Mouse (Mus musculus) cerebellum, adult 2 months (tissue): ENCODE measurements around the gene Camk2d. TPM values are rescaled to one million over a fixed set of nuclear protein-coding genes. Genes with fewer than 3 reads are reported as not detected.
A peak's percentile ranks its signal among the peaks of the same experiment; 100 is the strongest.

Experiments
- DNase-seq, 2 experiments: peaks; one replicate each; pipeline ENCODE4 v3.0.0; 2021
- H3K27ac ChIP-seq: fragments of 200-500 bp; 2 replicates; pipeline ENCODE4 v1.5.1; 2012; ENCODE audit warnings: low read length, control low read depth, inconsistent platforms; ENCODE audit not compliant: insufficient read depth
- H3K27me3 ChIP-seq: fragments of 200-500 bp; 2 replicates; pipeline ENCODE4 v1.6.1; 2012; ENCODE audit warnings: inconsistent platforms, mild to moderate bottlenecking, low read length, moderate library complexity; ENCODE audit not compliant: control insufficient read depth, insufficient read depth
- H3K4me1 ChIP-seq: fragments of 200-500 bp; 2 replicates; pipeline ENCODE4 v1.6.1; 2011; ENCODE audit warnings: low read length; ENCODE audit not compliant: control insufficient read depth, insufficient read depth
- H3K4me3 ChIP-seq: fragments of 200-500 bp; replicated peaks from 2 replicates; pipeline ENCODE3; 2011; ENCODE audit warnings: mild to moderate bottlenecking, low read depth, low read length, control low read depth; ENCODE audit not compliant: insufficient read depth
- CTCF ChIP-seq: fragments of 200-500 bp; IDR thresholded peaks from 2 replicates; pipeline ENCODE4 v1.5.1; 2011; ENCODE audit warnings: low read depth, mild to moderate bottlenecking, control low read depth, low read length, moderate library complexity, borderline replicate concordance; ENCODE audit not compliant: insufficient read depth
- POLR2A ChIP-seq: fragments of 200-500 bp; IDR thresholded peaks from 2 replicates; pipeline ENCODE4 v1.6.1; 2011; ENCODE audit warnings: low read length, control low read depth, borderline replicate concordance; ENCODE audit not compliant: insufficient read depth
- WGBS: fragments of 180-500 bp; shearing (Covaris S2); methylation state at CpG from one replicate; pipeline ENCODE4 v1.1.7; 2018; 5-methylcytosine and 5-hydroxymethylcytosine counted together
- polyA plus RNA-seq: library from polyadenylated mRNA; depleted of rRNA; stranded (reverse); fragments of >200 nt; gene quantifications from 2 replicates; pipeline ENCODE4 v1.2.3, GENCODE M21; 2012

Gene Camk2d
- polyA plus RNA-seq, 1 experiment: 162 TPM

DNA sequence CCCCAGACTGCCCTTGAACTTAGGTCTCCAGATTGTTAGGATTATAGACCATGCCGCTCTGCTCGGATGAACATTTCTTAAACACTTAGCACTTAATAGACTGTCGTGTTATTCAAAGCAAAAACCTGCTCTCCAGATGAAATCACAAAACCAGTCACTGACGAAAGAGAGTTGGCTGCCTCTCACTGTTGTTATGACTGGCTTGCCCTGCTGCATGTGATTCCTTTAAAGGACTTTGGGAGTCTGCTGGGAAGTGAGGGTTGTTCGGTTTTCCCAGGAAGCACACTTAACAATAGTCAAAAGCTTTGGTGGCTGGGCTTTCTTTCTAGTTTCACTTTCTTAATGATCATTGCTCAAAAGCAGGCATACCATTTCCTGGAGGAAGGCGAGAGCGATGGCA lies 97.2 kb downstream of the Camk2d start:
- H3K4me1 ChIP-seq: peaks cover 9% of the 10 kb centered on the region
- no peak overlapping the region for H3K4me3 ChIP-seq
- DNase-seq: no peak
- H3K27me3 ChIP-seq: no peaks in the 10 kb centered on the region
- WGBS: 56% methylated on average over 7 of the region's 7 CpGs
- no peak overlapping the region for H3K27ac ChIP-seq
- no peak for TF ChIP-seq POLR2A
- TF ChIP-seq CTCF: no peak

DNA sequence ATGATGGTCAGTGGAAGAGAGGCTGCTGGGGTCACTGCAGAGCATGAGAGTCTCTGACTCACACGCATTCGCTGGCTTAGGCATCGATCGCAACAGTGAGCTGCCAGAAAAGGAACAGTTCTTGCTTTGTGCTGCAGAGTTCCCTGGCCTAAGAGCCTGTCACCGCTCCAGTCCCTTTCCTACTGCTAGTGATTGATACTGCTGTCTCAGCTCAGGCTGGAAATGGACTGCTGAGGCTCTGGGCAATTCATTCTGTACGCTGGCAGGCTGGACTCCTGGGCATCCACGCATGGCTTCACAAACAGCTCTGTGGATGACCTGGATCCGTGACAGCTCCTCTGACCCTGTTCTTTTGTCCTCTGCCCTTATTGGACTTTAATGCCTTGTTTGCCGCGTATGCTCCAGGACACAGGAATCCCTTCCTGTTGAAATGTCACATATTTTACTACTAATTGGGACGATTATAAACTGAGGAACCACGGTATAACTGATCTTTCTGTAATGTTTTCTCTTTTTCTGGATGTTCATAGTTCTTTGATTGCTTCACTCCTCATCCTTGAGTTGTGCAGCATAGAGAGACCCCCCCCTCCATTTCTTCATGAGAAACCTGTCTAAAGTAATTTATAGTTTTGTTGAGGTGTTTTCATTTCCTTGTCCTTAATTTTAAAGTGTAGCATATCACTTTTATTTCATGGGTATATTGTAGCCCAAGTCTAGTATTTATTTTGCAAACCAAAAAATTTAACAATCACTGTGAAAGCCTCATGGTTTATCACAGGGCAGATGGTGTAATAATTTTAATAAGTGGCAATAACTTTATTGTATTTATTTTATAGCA lies 99.6 kb downstream of the Camk2d start:
- peak overlapping the region; percentile 3 for H3K4me3 ChIP-seq
- peak overlapping the region; percentile 69 for H3K27ac ChIP-seq
- no peaks in the 10 kb centered on the region for H3K27me3 ChIP-seq
- peak; percentile 81 to 90 for DNase-seq
- WGBS: 3% methylated on average over 12 of the region's 12 CpGs
- no peak for TF ChIP-seq POLR2A
- TF ChIP-seq CTCF: no peak
- H3K4me1 ChIP-seq: peaks cover 9% of the 10 kb centered on the region

DNA sequence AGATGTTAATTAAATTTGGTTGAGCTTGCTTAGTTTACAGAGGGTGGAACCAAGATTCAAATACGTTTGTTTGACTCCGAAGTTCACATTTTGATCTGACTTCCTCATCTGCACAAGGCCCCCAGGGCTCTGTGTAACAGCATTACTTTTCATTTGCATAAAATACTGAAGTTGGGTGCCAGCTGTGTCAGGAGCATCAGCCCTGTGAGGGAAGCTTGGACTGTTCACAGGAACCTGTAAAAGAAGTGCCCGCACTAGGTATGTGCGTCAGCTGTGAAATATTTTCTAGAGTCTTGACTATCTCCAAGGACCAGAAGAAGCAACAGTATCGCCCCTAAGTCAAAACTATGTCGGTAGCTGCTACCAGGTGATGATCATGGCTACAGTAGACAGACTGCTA lies 100.5 kb downstream of the Camk2d start:
- no peaks in the 10 kb centered on the region for H3K27me3 ChIP-seq
- 83% methylated on average over 6 of the region's 6 CpGs for WGBS
- TF ChIP-seq CTCF (no peak), POLR2A (no peak)

DNA sequence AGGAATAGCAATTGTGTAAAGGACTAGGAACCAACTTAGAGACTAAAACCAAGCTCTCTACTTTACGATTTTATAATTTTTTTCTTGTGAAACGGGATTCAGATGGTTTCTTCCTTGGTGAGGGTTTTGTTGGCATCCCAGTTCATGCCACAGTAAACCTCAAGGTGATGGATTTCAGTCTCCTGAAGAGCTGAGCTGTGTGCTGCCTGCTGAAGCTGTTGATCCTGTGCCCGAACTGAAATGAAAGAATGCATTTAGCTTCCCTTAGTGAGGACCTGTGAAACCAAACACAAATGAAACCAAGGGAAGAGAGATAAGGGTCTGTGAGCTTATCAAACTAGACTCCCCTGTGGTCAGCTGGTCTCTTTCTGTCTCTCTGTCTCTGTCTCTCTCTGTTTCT lies 103.6 kb downstream of the Camk2d start:
- TF ChIP-seq POLR2A: no peak
- no peak for TF ChIP-seq CTCF
- DNase-seq: no peak

More for the DNA sequence above, 100.5 kb downstream of the Camk2d start:
- Histone ChIP-seq H3K4me3 (no peak overlapping the region), H3K27ac (no peak overlapping the region), H3K4me1 (peaks cover 16% of the 10 kb centered on the region)
- DNase-seq: no peak

DNA sequence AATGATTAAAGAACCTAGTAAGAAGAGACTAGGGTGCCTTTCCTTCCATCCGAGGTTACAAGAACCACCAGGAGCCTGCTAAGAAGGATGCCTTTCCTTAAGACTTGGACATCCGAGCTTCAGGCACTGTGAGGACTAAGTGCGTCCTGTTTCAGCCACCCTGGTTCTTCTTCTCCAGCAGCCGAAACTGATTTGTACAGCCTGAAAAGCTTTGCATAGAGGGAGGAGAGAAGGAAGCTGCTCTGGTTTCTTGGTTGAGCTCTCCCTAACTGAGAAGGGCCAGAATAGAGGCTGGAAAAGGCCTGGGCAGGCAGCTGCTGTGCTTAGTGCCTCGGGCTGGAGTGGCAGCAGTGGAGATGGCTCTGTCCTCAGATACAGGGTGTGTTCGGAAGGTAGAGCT lies 105.0 kb downstream of the Camk2d start:
- H3K27ac ChIP-seq: 0 out of 2 replicates have a peak overlapping the region, but pooled peaks have one; percentile 1
- TF ChIP-seq POLR2A: no peak
- no peak for TF ChIP-seq CTCF
- no peak for DNase-seq
- H3K27me3 ChIP-seq: no peaks in the 10 kb centered on the region
- peaks cover 13% of the 10 kb centered on the region; the same call in 1 of the 2 replicates for H3K4me1 ChIP-seq
- H3K4me3 ChIP-seq: no peak overlapping the region
- 86% methylated on average over 6 of the region's 6 CpGs for WGBS

More for the DNA sequence above, 103.6 kb downstream of the Camk2d start:
- H3K27ac ChIP-seq: no peak overlapping the region
- H3K27me3 ChIP-seq: no peaks in the 10 kb centered on the region
- H3K4me1 ChIP-seq: peaks cover 14% of the 10 kb centered on the region; the same call in 1 of the 2 replicates
- 53% methylated on average over 3 of the region's 3 CpGs for WGBS
- H3K4me3 ChIP-seq: no peak overlapping the region

DNA sequence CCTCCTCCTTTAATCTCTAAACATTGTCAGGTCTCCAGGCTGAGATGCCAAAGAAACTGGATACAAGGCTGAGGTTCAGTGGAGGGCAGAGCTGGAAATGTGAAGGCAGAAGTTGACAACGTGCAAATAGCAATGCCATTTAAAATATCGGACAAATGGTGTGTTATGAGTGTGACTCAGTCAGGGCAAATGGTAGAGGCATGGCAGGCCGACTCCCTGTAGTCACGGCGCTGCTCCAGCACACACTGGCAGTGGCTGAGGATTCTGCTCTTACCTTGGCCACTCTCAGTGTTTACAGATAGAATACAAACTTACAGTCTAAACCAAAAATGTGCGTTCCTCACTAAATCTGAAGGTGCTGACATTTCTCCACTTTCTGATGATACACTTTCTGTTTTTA lies 105.5 kb downstream of the Camk2d start:
- 19% methylated on average over 6 of the region's 6 CpGs for WGBS
- Histone ChIP-seq H3K4me1 (peaks cover 13% of the 10 kb centered on the region; the same call in 1 of the 2 replicates), H3K4me3 (no peak overlapping the region), H3K27ac (0 out of 2 replicates have a peak overlapping the region, but pooled peaks have one; percentile 1), H3K27me3 (no peaks in the 10 kb centered on the region)
- peak; percentile 61 to 79 for DNase-seq
- TF ChIP-seq CTCF (no peak), POLR2A (no peak)

DNA sequence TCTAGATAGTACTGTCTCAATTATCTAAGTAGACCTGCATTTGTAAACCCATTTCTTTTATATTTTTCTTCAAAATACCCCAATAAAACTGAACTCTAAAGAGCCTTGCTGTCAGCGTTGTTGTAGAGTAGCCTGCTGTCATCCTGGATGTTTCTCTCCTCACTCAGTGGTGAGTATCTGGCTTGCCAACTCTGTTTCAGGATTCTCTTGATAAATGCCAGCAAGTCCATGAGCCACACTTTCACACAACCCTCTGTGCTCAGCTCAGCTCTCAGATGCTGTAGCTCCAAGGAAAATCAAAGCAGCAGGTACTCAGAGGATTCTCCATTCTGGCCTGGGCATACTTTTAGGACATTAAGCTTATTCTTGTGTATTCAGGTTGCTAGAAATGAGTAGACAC lies 109.4 kb downstream of the Camk2d start:
- Histone ChIP-seq H3K4me1 (peaks cover 13% of the 10 kb centered on the region; the same call in 1 of the 2 replicates), H3K4me3 (no peak overlapping the region), H3K27me3 (no peaks in the 10 kb centered on the region), H3K27ac (no peak overlapping the region)
- peak; percentile 61 to 89 for DNase-seq
- TF ChIP-seq CTCF (no peak), POLR2A (no peak)
- WGBS: 13% methylated on average over 1 of the region's 1 CpGs

DNA sequence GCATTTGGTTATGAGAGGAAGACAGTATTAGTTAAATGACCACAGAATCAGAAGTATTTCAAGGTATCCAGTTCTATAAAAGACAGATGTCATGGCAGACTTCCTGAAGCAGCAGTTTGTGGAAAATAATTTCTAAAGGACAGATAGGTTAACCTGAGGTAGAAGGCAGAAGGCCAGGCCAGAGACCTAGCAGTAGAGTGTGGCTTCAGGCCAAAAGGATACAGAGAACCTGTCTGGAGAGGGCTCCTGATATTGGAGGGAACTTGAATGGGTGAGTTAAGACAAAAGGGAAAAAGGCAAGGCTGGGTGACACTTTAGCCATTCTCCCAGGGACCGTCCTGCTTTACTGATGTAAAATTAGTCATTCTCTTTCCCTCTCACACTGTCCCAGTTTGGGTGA lies 118.2 kb downstream of the Camk2d start:
- TF ChIP-seq CTCF (no peak), POLR2A (no peak)
- H3K27me3 ChIP-seq: no peaks in the 10 kb centered on the region
- no peak overlapping the region for H3K27ac ChIP-seq
- DNase-seq: peak in 1 of 2 experiments; percentile 61
- no peak overlapping the region for H3K4me3 ChIP-seq
- 54% methylated on average over 1 of the region's 1 CpGs for WGBS
- H3K4me1 ChIP-seq: peaks cover 6% of the 10 kb centered on the region; the same call in 1 of the 2 replicates
